Mouse (Mus musculus) liver, embryonic 16.5 days (tissue): ENCODE results near the gene Plcg2. TPM values are rescaled to one million over a fixed set of nuclear protein-coding genes. Genes with fewer than 3 reads are reported as not detected.
A peak's percentile ranks its signal among the peaks of the same experiment; 100 is the strongest.

Experiments
- ATAC-seq: fragments of 200-750 bp; cut with Nextera tagmentation; 2 replicates; pipeline ENCODE4 v1.8.0; 2017; ENCODE audit warnings: low read depth, mild to moderate bottlenecking, moderate number of reproducible peaks, moderate library complexity
- H3K27ac ChIP-seq: fragments of 300-500 bp; sonication (generic); 2 replicates; pipeline ENCODE4 v1.5.1; 2014; ENCODE audit warnings: mild to moderate bottlenecking, low read length
- H3K27me3 ChIP-seq: fragments of 300-500 bp; sonication (generic); 2 replicates; pipeline ENCODE4 v1.6.1; 2014; ENCODE audit warnings: low read depth, low read length, mixed read lengths; ENCODE audit not compliant: control insufficient read depth, insufficient read depth
- H3K36me3 ChIP-seq: fragments of 300-500 bp; sonication (generic); 2 replicates; pipeline ENCODE4 v1.6.1; 2014; ENCODE audit warnings: mild to moderate bottlenecking; ENCODE audit not compliant: control insufficient read depth, insufficient read depth
- H3K4me1 ChIP-seq: fragments of 300-500 bp; sonication (generic); 2 replicates; pipeline ENCODE4 v1.6.1; 2014; ENCODE audit warnings: low read depth, low read length, mixed read lengths; ENCODE audit not compliant: control insufficient read depth
- H3K4me2 ChIP-seq: fragments of 300-500 bp; sonication (generic); 2 replicates; pipeline ENCODE4 v1.6.1; 2014; ENCODE audit warnings: low read depth, low read length, mixed read lengths
- H3K4me3 ChIP-seq: fragments of 300-500 bp; sonication (generic); 2 replicates; pipeline ENCODE4 v1.5.1; 2014; ENCODE audit warnings: low read depth, mild to moderate bottlenecking, low read length
- H3K9ac ChIP-seq: fragments of 300-500 bp; sonication (generic); 2 replicates; pipeline ENCODE4 v1.6.1; 2014; ENCODE audit warnings: low read depth, low read length
- H3K9me3 ChIP-seq: fragments of 300-500 bp; sonication (generic); replicated peaks from 2 replicates; pipeline ENCODE4 v1.6.1; 2016; ENCODE audit warnings: low read length; ENCODE audit not compliant: control insufficient read depth
- WGBS: fragments of 180-500 bp; shearing (Covaris S2); extraction: QIAGEN DNeasy Blood & Tissue Kit; methylation state at CpG from one replicate; pipeline ENCODE4 v1.1.7; 2014; ENCODE audit not compliant: insufficient replicate concordance; 5-methylcytosine and 5-hydroxymethylcytosine counted together
- polyA plus RNA-seq: library from polyadenylated mRNA; unstranded; fragments of >200 nt; fragmentation: Nextera tagmentation; extraction: Ambion mirVana; gene quantifications from 2 replicates; pipeline ENCODE4 v1.2.1, GENCODE M21; 2015

The Plcg2 gene
- polyA plus RNA-seq, 1 experiment from 2014 or later, result 8.4 TPM

DNA sequence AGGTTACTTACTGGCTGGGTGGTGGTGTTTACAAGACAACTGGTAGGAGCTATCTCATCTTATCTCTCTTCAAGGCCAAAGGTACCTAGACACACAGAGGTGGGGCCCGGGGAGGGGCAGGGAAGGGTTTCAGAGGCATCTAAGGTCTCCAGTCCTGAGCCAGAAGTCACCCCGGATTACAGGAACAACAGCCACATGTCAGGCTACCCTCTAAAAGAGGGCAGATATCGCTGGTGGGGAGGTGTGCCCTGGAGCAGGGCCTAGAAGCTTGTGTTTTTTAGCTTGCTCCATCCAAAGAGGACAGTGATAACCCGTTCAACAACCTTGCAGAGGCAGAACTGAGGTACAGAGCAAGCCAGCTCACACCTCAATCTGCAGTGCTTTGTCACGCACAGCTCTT lies 148.3 kb downstream of the Plcg2 start:
- no peak for ATAC-seq
- H3K4me1 ChIP-seq, result no peaks in the 10 kb centered on the region
- no peak overlapping the region for H3K4me2 ChIP-seq
- H3K4me3 ChIP-seq, result no peak overlapping the region
- 41% methylated on average over 5 of the region's 5 CpGs for WGBS
- H3K9ac ChIP-seq, result no peak overlapping the region
- no peak overlapping the region for H3K27ac ChIP-seq
- no peaks in the 10 kb centered on the region for H3K27me3 ChIP-seq
- H3K9me3 ChIP-seq, result peaks cover 7% of the 10 kb centered on the region
- no peaks in the 10 kb centered on the region for H3K36me3 ChIP-seq

DNA sequence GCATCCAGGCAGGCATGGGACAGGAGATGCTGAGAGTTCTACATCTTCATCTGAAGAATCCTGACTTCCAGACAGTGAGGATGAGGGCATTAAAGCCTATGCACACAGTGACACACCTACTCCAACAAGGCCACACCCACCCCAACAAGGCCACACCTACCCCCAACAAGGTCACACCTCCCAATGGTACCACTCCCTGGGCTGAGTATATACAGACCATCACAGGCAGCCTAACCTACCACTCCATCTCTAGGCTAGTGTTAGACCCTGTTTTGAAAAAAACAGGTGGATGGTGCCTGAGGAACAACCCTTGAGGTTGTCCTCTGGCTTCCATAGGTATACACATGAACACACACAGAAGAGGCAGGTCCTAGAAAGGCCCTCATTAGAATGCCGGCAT lies 154.2 kb downstream of the Plcg2 start:
- Histone ChIP-seq H3K4me3 (no peak overlapping the region), H3K27ac (no peak overlapping the region), H3K9ac (no peak overlapping the region), H3K27me3 (no peaks in the 10 kb centered on the region), H3K9me3 (peaks cover 7% of the 10 kb centered on the region; the same call in 1 of the 2 replicates), H3K4me1 (no peaks in the 10 kb centered on the region), H3K36me3 (no peaks in the 10 kb centered on the region), H3K4me2 (no peak overlapping the region)
- no peak for ATAC-seq
- WGBS, result 83% methylated on average over 1 of the region's 1 CpGs

DNA sequence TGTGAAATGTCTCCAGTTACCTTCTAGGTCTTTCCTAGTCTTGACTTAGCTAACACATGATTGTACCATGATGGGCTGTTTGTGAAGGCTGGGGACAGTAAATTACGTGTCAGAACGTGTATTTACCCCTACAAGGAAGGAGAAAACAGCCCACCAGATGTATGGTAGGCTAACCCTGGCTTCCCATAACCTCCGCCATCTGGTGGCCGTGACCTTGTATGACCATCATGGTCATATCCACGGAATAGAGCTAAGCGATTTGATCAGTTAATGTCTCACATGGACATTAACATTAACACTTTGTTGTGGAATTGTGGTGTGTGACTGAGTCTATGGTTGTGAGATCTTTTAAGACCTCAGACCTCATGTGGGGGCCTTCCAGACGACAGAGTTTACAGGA lies 160.9 kb downstream of the Plcg2 start:
- Histone ChIP-seq H3K27ac (no peak overlapping the region), H3K27me3 (no peaks in the 10 kb centered on the region), H3K4me1 (peaks cover 4% of the 10 kb centered on the region; the same call in 1 of the 2 replicates), H3K4me2 (no peak overlapping the region), H3K4me3 (no peak overlapping the region), H3K36me3 (no peaks in the 10 kb centered on the region; the same call in 1 of the 2 replicates), H3K9ac (no peak overlapping the region), H3K9me3 (no peaks in the 10 kb centered on the region)
- WGBS, result 56% methylated on average over 7 of the region's 7 CpGs
- no peak for ATAC-seq

DNA sequence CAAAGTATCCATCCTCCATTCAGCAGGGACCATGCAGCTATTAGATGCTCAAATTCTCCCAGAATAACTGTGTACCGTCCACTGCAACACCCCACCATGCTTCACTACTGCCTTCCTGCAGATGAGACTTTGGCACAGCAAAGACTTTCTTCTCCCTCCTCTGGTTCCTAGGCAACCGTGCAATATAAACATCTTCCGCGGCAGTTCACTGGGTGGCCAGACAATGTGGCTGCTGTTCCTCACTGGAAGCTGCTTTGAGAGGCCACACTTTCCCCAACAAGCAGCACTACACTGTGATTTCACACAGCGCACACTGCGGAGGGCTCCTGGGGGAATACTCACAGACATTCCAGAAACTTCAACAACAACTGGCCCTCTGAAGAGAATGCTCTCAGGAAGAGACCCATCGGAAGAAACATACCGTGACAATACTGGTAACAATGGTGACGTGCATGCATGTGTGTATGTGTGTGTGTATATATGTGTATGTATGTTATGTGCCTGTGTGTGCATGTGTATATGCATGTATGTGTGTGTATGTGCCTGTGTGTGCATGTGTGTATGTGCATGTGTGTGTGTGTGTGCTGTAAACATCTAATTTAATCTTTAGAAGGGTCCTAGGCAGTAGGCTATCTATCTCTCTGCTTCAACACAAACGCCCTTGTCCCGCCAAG lies 162.4 kb downstream of the Plcg2 start:
- WGBS, result 48% methylated on average over 11 of the region's 11 CpGs
- ATAC-seq, result no peak
- no peak overlapping the region for H3K4me3 ChIP-seq

GRCm38 (mm10) chr8:117667349-117668124 lies 169.4 kb downstream of the Plcg2 start:
- Histone ChIP-seq H3K27me3 (no peaks in the 10 kb centered on the region), H3K27ac (no peak overlapping the region), H3K4me2 (no peak overlapping the region), H3K4me3 (no peak overlapping the region), H3K36me3 (no peaks in the 10 kb centered on the region; the same call in 1 of the 2 replicates), H3K9ac (no peak overlapping the region), H3K9me3 (no peaks in the 10 kb centered on the region), H3K4me1 (no peaks in the 10 kb centered on the region; the same call in 1 of the 2 replicates)
- 52% methylated on average over 13 of the region's 13 CpGs for WGBS
- peak; percentile 78 for ATAC-seq

More for the DNA sequence above, 162.4 kb downstream of the Plcg2 start:
- peaks cover 4% of the 10 kb centered on the region; the same call in 1 of the 2 replicates for H3K4me1 ChIP-seq
- no peak overlapping the region for H3K9ac ChIP-seq
- no peaks in the 10 kb centered on the region for H3K27me3 ChIP-seq
- H3K4me2 ChIP-seq, result no peak overlapping the region
- H3K27ac ChIP-seq, result no peak overlapping the region
- H3K9me3 ChIP-seq, result no peaks in the 10 kb centered on the region
- no peaks in the 10 kb centered on the region; the same call in 1 of the 2 replicates for H3K36me3 ChIP-seq

GRCm38 (mm10) chr8:117670461-117670860 lies 172.4 kb downstream of the Plcg2 start:
- Histone ChIP-seq H3K36me3 (no peaks in the 10 kb centered on the region), H3K27me3 (no peaks in the 10 kb centered on the region), H3K4me1 (no peaks in the 10 kb centered on the region; the same call in 1 of the 2 replicates), H3K9me3 (no peaks in the 10 kb centered on the region), H3K4me3 (no peak overlapping the region), H3K4me2 (no peak overlapping the region), H3K27ac (no peak overlapping the region), H3K9ac (no peak overlapping the region)
- WGBS, result 19% methylated on average over 11 of the region's 11 CpGs
- ATAC-seq, result no peak

GRCm38 (mm10) chr8:117672558-117672957 lies 174.5 kb downstream of the Plcg2 start:
- H3K9me3 ChIP-seq, result no peaks in the 10 kb centered on the region
- H3K36me3 ChIP-seq, result no peaks in the 10 kb centered on the region
- no peaks in the 10 kb centered on the region for H3K27me3 ChIP-seq
- H3K9ac ChIP-seq, result no peak overlapping the region
- no peak overlapping the region for H3K4me2 ChIP-seq
- ATAC-seq, result peak; percentile 75
- H3K27ac ChIP-seq, result no peak overlapping the region
- WGBS, result 75% methylated on average over 3 of the region's 3 CpGs
- no peaks in the 10 kb centered on the region; the same call in 1 of the 2 replicates for H3K4me1 ChIP-seq
- H3K4me3 ChIP-seq, result no peak overlapping the region

GRCm38 (mm10) chr8:117673430-117673830 lies 175.3 kb downstream of the Plcg2 start, which contains the start of gene Sdr42e1:
Sdr42e1 (minus strand) TSS chr8:117673689.
- Histone ChIP-seq H3K27me3 (no peaks in the 10 kb centered on the region), H3K9ac (peak within 1 kb of the TSS; percentile 55), H3K4me3 (peak within 1 kb of the TSS; percentile 58), H3K27ac (no peak within 1 kb of the TSS), H3K4me2 (peak within 1 kb of the TSS; percentile 44), H3K4me1 (no peaks in the 10 kb centered on the region; the same call in 1 of the 2 replicates), H3K36me3 (no peaks in the 10 kb centered on the region), H3K9me3 (no peaks in the 10 kb centered on the region)
- WGBS, result 9% methylated on average over 17 of the region's 17 CpGs
- no peak for ATAC-seq

DNA sequence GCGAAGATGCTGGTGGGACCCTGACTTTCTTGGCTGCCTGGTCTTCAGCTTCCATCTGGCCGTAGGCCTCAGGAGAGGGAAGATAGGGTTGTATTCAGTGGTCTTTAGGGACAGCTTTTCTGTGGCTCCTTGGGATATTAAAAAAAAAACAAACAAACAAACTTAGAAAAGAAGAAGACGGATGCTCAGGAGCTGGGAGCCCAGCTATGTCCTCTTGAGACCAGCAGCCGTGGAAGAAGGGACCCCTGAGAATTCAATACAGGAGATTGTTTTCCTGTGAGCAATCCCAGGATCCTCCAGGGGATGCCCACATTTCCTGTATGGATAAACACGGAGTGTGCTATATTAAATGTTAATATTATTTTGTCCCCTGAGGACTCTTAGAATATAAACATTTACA lies 177.1 kb downstream of the Plcg2 start:
- Histone ChIP-seq H3K36me3 (no peaks in the 10 kb centered on the region), H3K9ac (no peak overlapping the region), H3K4me3 (no peak overlapping the region), H3K9me3 (no peaks in the 10 kb centered on the region; the same call in 1 of the 2 replicates), H3K27me3 (no peaks in the 10 kb centered on the region), H3K4me2 (no peak overlapping the region), H3K27ac (no peak overlapping the region), H3K4me1 (no peaks in the 10 kb centered on the region; the same call in 1 of the 2 replicates)
- 61% methylated on average over 5 of the region's 5 CpGs for WGBS
- no peak for ATAC-seq
